Mouse (Mus musculus): ENCODE results near the gene Kalrn.

GRCm38 (mm10) chr16:34163086-34163485 lies 410.2 kb downstream of the Kalrn start:
- TF ChIP-seq CTCF (conservative IDR thresholded peaks at IDR 0.05; ENCODE audit: low read length) (no peak), POU5F1 (IDR thresholded peaks at IDR 0.05; ENCODE audit: borderline replicate concordance, low read length) (no peak)

Data from E14TG2a.4 (cell line).